Mouse (Mus musculus) CH12.LX (cell line): ENCODE results near the gene Gprin1.

Experiments used
- CTCF ChIP-seq, 2 experiments: IDR thresholded peaks in 1 of 2; conservative IDR thresholded peaks in 1 of 2; 2 replicates each; pipeline ENCODE4 v1.5.1; 2011 to 2012; ENCODE audit warnings: low read depth in 2 of 2, low read length in 2 of 2, improper control_type of control experiment in 1 of 2, inconsistent platforms in 1 of 2, mild to moderate bottlenecking in 1 of 2, moderate library complexity in 1 of 2
- ELF1 ChIP-seq: IDR thresholded peaks from 2 replicates; pipeline ENCODE4 v1.6.1; 2014; ENCODE audit warnings: low read depth, mild to moderate bottlenecking, inconsistent platforms, low read length, improper control_type of control experiment
- EP300 ChIP-seq: IDR thresholded peaks from 2 replicates; pipeline ENCODE4 v1.6.1; 2011; ENCODE audit warnings: low read length, improper control_type of control experiment
- MEF2A ChIP-seq: IDR thresholded peaks from 2 replicates; pipeline ENCODE4 v1.6.1; 2014; ENCODE audit warnings: low read depth, mild to moderate bottlenecking, inconsistent platforms, low read length, improper control_type of control experiment, borderline replicate concordance
- MYC ChIP-seq: IDR thresholded peaks from 2 replicates; pipeline ENCODE4 v1.6.1; 2011; ENCODE audit warnings: low read depth, mild to moderate bottlenecking, improper control_type of control experiment, low read length
- NELFE ChIP-seq: IDR thresholded peaks from 2 replicates; pipeline ENCODE4 v1.6.1; 2011; ENCODE audit warnings: low read depth, low read length, improper control_type of control experiment
- POLR2A ChIP-seq: IDR thresholded peaks from 2 replicates; pipeline ENCODE4 v1.6.1; 2011; ENCODE audit warnings: low read depth, mild to moderate bottlenecking, improper control_type of control experiment, low read length
- SIN3A ChIP-seq: IDR thresholded peaks from 2 replicates; pipeline ENCODE4 v1.6.1; 2012; ENCODE audit warnings: low read length, improper control_type of control experiment, inconsistent platforms
- USF1 ChIP-seq: IDR thresholded peaks from 2 replicates; pipeline ENCODE4 v1.6.1; 2014; ENCODE audit warnings: low read depth, mild to moderate bottlenecking, inconsistent platforms, low read length, improper control_type of control experiment
- ZC3H11A ChIP-seq: IDR thresholded peaks from 2 replicates; pipeline ENCODE4 v1.6.1; 2012; ENCODE audit warnings: low read depth, mild to moderate bottlenecking, inconsistent platforms, low read length, improper control_type of control experiment

- no peak for TF ChIP-seq SIN3A
- no peak for TF ChIP-seq ELF1
- no peak for TF ChIP-seq MEF2A
- no peak for TF ChIP-seq POLR2A
- TF ChIP-seq CTCF (conservative IDR thresholded peaks at IDR 0.05 in 1 of 2, IDR thresholded peaks at IDR 0.05 in 1 of 2; ENCODE audit: low read depth in 2 of 2, low read length in 2 of 2), result no peak
- TF ChIP-seq NELFE, result no peak
- TF ChIP-seq USF1, result no peak
- TF ChIP-seq MYC, result no peak
- no peak for TF ChIP-seq EP300
- TF ChIP-seq ZC3H11A, result no peak
Measured at GRCm38 (mm10) chr13:54781086-54781485, 31.4 kb upstream of the Gprin1 start.
